Mouse (Mus musculus): ENCODE results near the gene Lcn11.

DNA sequence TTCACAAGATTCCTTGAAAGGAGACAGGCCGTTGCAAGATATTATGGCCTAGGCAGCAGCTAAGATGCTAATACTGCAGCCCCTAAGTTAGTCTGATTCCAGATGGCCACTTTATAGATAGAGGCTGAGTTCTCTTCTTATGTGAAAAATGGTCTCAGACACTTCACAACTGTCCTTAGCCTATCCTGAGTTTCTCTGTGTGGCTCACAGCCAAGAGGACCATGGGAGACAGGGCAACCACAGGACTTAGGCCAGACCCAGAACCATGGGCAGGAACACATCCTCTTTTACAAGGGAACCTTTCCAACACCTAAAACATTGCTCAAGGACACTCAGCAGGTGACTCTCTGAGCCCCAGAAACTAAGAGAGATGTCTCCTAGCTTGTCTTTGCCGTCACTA, 3.3 kb upstream of the Lcn11 start:
- TF ChIP-seq CTCF (IDR thresholded peaks at IDR 0.05) = no peak
- no peak for TF ChIP-seq POLR2A (IDR thresholded peaks at IDR 0.05; ENCODE audit: insufficient read depth, low read depth, low read length)
- no peak for TF ChIP-seq EP300 (IDR thresholded peaks at IDR 0.05; ENCODE audit: insufficient read depth, low read depth, low read length)

Data from heart, adult 2 months (tissue).